ENCODE assay signal across 8 mouse cellular contexts in genomic region chr11:74723357-74724234, GRCm38 (mm10). TPM values are rescaled to one million over a fixed set of nuclear protein-coding genes. Genes with fewer than 3 reads are reported as not detected.
A peak's percentile ranks its signal among the peaks of the same experiment; 100 is the strongest.
DNase-seq lines count a peak whose midpoint lies in the region; ATAC-seq lines count a peak whose summit lies in the region.

No protein-coding gene starts in this region.

- ATAC-seq in frontal cortex, adult (ENCODE audit: low TSS enrichment): peak; percentile 77
- ATAC-seq in hindbrain, embryonic 11.5 days (ENCODE audit: low FRiP score): peak; percentile 83

- peak overlapping the region; percentile 90 for H3K4me3 ChIP-seq in hindbrain, embryonic 11.5 days (ENCODE audit: low read depth, low read length)

- no peaks in the 10 kb centered on the region for H3K27me3 ChIP-seq in hindbrain, embryonic 11.5 days (ENCODE audit: control insufficient read depth, insufficient read depth, low read length)

- no peaks in the 10 kb centered on the region for H3K4me1 ChIP-seq in hindbrain, embryonic 11.5 days (replicated peaks; ENCODE audit: control insufficient read depth, insufficient read depth, low read length)

- H3K4me2 ChIP-seq in hindbrain, embryonic 11.5 days (replicated peaks; ENCODE audit: low read depth, low read length): peak overlapping the region; percentile 60

- H3K9ac ChIP-seq in hindbrain, embryonic 11.5 days (ENCODE audit: low read depth, low read length): peak overlapping the region; percentile 98

- H3K27ac ChIP-seq in hindbrain, embryonic 11.5 days (ENCODE audit: low read depth, low read length): peak overlapping the region; percentile 99

- DNase-seq in MEL-GATA-1-ER (ENCODE audit: extremely low read depth, low read depth): peak; percentile 50
- peak; percentile 81 for DNase-seq in cerebellum, adult 8-10 months
- DNase-seq in hindbrain, embryonic 11.5 days (ENCODE audit: low spot score): peak; percentile 91
- DNase-seq in layer of hippocampus, postnatal 10 days (ENCODE audit: low spot score in 2 of 2): peak; percentile 80 to 87
- DNase-seq in lung, postnatal 10 days: peak; percentile 89
- peak; percentile 86 for DNase-seq in ovary, postnatal 36 days (ENCODE audit: low spot score)
- DNase-seq in thymus, postnatal 25 days: peak; percentile 88

- H3K36me3 ChIP-seq in hindbrain, embryonic 11.5 days (ENCODE audit: control insufficient read depth, insufficient read depth, low read length): no peaks in the 10 kb centered on the region

- H3K9me3 ChIP-seq in hindbrain, embryonic 11.5 days (ENCODE audit: control insufficient read depth, low read length): no peaks in the 10 kb centered on the region

- under 1% methylated on average over 59 of the region's 75 CpGs for WGBS in hindbrain, embryonic 11.5 days

RNA-seq across cellular contexts. Expression of gene Pafah1b1, which starts 0.9 kb away (rescaled TPM):
- 106 and 118 TPM in 2 replicates for polyA plus RNA-seq in hindbrain, embryonic 11.5 days (2014; fragmentation: Nextera tagmentation; extraction: Ambion mirVana)
- total RNA-seq in layer of hippocampus, postnatal 10 days (2021): 100 to 1,000 TPM; 370 to 417 TPM

RNA-seq across cellular contexts. Expression of gene Mettl16, which starts 47.0 kb away (rescaled TPM):
- 45.0 and 46.8 TPM in 2 replicates for polyA plus RNA-seq in hindbrain, embryonic 11.5 days (2014; fragmentation: Nextera tagmentation; extraction: Ambion mirVana)
- 10 to 100 TPM; 22.5 to 24.3 TPM for total RNA-seq in layer of hippocampus, postnatal 10 days (2021)

Comparison
In these comparisons a context has a peak if more than half of its experiments do, and no peak if none do; other contexts are left out.
1. Peak in every context shown above with its lines: DNase-seq, ATAC-seq, H3K4me3 ChIP-seq and H3K27ac ChIP-seq.